Mouse (Mus musculus) neural tube, embryonic 14.5 days (tissue): ENCODE data around the gene Gm20403. TPM values are rescaled to one million over a fixed set of nuclear protein-coding genes. Genes with fewer than 3 reads are reported as not detected.
"Not testable (repeated sequence)": the region's sequence is repeated elsewhere in the genome, so short reads cannot be mapped to it uniquely, and the experiment has no call there.

Experiments used
- ATAC-seq: fragments of 200-750 bp; cut with Nextera tagmentation; 2 replicates; pipeline ENCODE4 v1.8.0; 2017; ENCODE audit warnings: low read depth, mild to moderate bottlenecking, moderate TSS enrichment, moderate library complexity
- H3K27ac ChIP-seq: fragments of 300-500 bp; sonication (generic); 2 replicates; pipeline ENCODE4 v1.5.1; 2014; ENCODE audit warnings: low read depth, mild to moderate bottlenecking, control low read depth, low read length, moderate library complexity, mixed read lengths
- H3K27me3 ChIP-seq: fragments of 300-500 bp; sonication (generic); 2 replicates; pipeline ENCODE4 v1.6.1; 2014; ENCODE audit warnings: low read length; ENCODE audit not compliant: control insufficient read depth, insufficient read depth
- H3K36me3 ChIP-seq: fragments of 300-500 bp; sonication (generic); 2 replicates; pipeline ENCODE4 v1.6.1; 2014; ENCODE audit warnings: low read length, mixed read lengths; ENCODE audit not compliant: control insufficient read depth, insufficient read depth
- H3K4me1 ChIP-seq: fragments of 300-500 bp; sonication (generic); 2 replicates; pipeline ENCODE4 v1.6.1; 2014; ENCODE audit warnings: low read length; ENCODE audit not compliant: control insufficient read depth, insufficient read depth
- H3K4me2 ChIP-seq: fragments of 300-500 bp; sonication (generic); 2 replicates; pipeline ENCODE4 v1.6.1; 2014; ENCODE audit warnings: mild to moderate bottlenecking, low read depth, low read length, control low read depth
- H3K4me3 ChIP-seq: fragments of 300-500 bp; sonication (generic); 2 replicates; pipeline ENCODE4 v1.5.1; 2014; ENCODE audit warnings: low read depth, low read length, control low read depth, mixed read lengths
- H3K9ac ChIP-seq: fragments of 300-500 bp; sonication (generic); replicated peaks from 2 replicates; pipeline ENCODE4 v1.6.1; 2014; ENCODE audit warnings: low read depth, mild to moderate bottlenecking, control low read depth, low read length, mixed read lengths
- H3K9me3 ChIP-seq: fragments of 300-500 bp; sonication (generic); 2 replicates; pipeline ENCODE4 v1.6.1; 2016; ENCODE audit warnings: low read length; ENCODE audit not compliant: control insufficient read depth
- WGBS: fragments of 180-500 bp; shearing (Covaris S2); extraction: QIAGEN DNeasy Blood & Tissue Kit; methylation state at CpG from one replicate; pipeline ENCODE4 v1.1.7; 2014; 5-methylcytosine and 5-hydroxymethylcytosine counted together
- polyA plus RNA-seq: library from polyadenylated mRNA; unstranded; fragments of >200 nt; fragmentation: Nextera tagmentation; extraction: Ambion mirVana; gene quantifications from 2 replicates; pipeline ENCODE4 v1.2.1, GENCODE M21; 2014

Gm20403 gene
- polyA plus RNA-seq, 1 experiment from 2014 or later, result not detected

- Histone ChIP-seq H3K4me2 (no peak overlapping the region), H3K27ac (no peak overlapping the region), H3K36me3 (no peaks in the 10 kb centered on the region; the same call in 1 of the 2 replicates), H3K9me3 (no peaks in the 10 kb centered on the region), H3K27me3 (no peaks in the 10 kb centered on the region), H3K9ac (no peak overlapping the region), H3K4me3 (no peak overlapping the region), H3K4me1 (no peaks in the 10 kb centered on the region)
- ATAC-seq, result no peak
- 99% methylated on average over 4 of the region's 4 CpGs for WGBS
These were observed 29.9 kb downstream of the Gm20403 start for GRCm38 (mm10) chr12:54956457-54956856.

DNA sequence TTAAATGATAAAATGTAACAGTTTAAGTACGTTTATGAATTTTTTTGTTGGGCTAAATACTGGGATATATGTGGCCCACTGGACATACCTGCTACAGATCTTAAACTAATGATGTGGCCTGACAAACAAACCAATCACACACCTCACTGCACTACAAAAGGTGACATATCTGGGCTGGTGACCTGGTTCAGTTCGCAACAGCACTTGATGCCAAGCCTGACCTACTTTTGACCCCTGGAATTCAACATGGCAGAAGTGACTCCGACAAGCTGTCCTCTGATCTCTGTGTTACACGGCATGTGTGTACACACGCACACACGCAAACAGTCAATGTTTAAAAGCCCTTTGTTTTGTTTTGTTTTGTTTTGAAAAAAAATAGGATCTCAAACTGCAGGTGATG is 40.2 kb downstream of the Gm20403 start:
- 81% methylated on average over 6 of the region's 6 CpGs for WGBS
- no peak overlapping the region for H3K27ac ChIP-seq
- no peaks in the 10 kb centered on the region for H3K27me3 ChIP-seq
- H3K4me1 ChIP-seq, result no peaks in the 10 kb centered on the region
- no peaks in the 10 kb centered on the region for H3K36me3 ChIP-seq
- H3K9me3 ChIP-seq, result no peaks in the 10 kb centered on the region
- H3K4me2 ChIP-seq, result no peak overlapping the region
- no peak overlapping the region for H3K9ac ChIP-seq
- no peak for ATAC-seq
- H3K4me3 ChIP-seq, result no peak overlapping the region

DNA sequence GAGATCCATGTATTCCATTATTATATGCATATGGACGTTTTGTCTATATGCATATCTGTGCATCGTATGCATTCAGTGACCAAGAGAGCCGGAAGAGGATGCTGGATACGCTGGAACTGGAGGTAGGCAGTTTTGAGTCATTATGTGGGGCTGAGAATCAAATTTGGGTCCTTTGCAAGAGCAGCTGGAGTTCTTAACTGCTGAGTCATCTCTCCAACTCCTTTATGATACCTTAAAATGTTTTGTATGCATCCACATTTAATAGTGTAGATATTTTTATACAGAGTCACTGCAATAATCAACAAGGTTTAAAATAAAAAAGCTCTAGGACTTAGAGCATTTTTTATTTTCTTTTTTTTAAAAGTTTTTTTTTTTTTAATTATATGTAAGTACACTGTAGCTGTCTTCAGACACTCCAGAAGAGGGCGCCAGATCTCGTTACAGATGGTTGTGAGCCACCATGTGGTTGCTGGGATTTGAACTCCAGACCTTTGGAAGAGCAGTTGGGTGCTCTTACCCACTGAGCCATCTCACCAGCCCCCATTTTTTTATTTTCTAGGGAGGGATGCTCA is 43.7 kb downstream of the Gm20403 start:
- H3K36me3 ChIP-seq, H3K27me3 ChIP-seq, ATAC-seq, H3K4me1 ChIP-seq, H3K4me3 ChIP-seq, H3K9ac ChIP-seq, H3K27ac ChIP-seq, H3K4me2 ChIP-seq, H3K9me3 ChIP-seq: not testable (repeated sequence)
- WGBS, result 97% methylated on average over 6 of the region's 6 CpGs

- not testable (repeated sequence) for H3K4me2 ChIP-seq, H3K4me3 ChIP-seq, ATAC-seq, H3K27ac ChIP-seq, H3K36me3 ChIP-seq, H3K9me3 ChIP-seq, H3K9ac ChIP-seq, H3K4me1 ChIP-seq, H3K27me3 ChIP-seq
- 93% methylated on average over 5 of the region's 5 CpGs for WGBS
These were observed 48.6 kb downstream of the Gm20403 start for GRCm38 (mm10) chr12:54937581-54938343.

Other genes with a start within 250 kb of the Gm20403 start
- 130 and 174 TPM in 2 replicates for gene Snx6, start 190.8 kb downstream of the Gm20403 start, polyA plus RNA-seq
- 353 and 356 TPM in 2 replicates for gene Cfl2, start 123.7 kb downstream of the Gm20403 start, polyA plus RNA-seq
- 3.3 and 4.3 TPM in 2 replicates for gene Baz1a, start 27.8 kb upstream of the Gm20403 start, polyA plus RNA-seq
- gene 2700097O09Rik, start 93.6 kb upstream of the Gm20403 start, polyA plus RNA-seq, result 32.2 TPM in 2 replicates
- gene Srp54a, start 93.7 kb upstream of the Gm20403 start, polyA plus RNA-seq, result 213 and 218 TPM in 2 replicates
- gene Fam177a, start 137.9 kb upstream of the Gm20403 start, polyA plus RNA-seq, result 65.6 and 69.5 TPM in 2 replicates
- 64.6 and 69.9 TPM in 2 replicates for gene Srp54b, start 168.6 kb upstream of the Gm20403 start, polyA plus RNA-seq
- not detected in 2 replicates for gene 1700047I17Rik2, start 213.1 kb upstream of the Gm20403 start, polyA plus RNA-seq
- gene Srp54c, start 243.6 kb upstream of the Gm20403 start, polyA plus RNA-seq, result 79.7 and 93.0 TPM in 2 replicates